Mouse (Mus musculus) hindlimb bud, embryonic 11.5 days (tissue): ENCODE measurements around the gene Dusp9.

Experiments
- DNase-seq: peaks from one replicate; pipeline ENCODE4 v3.0.0-alpha.2; 2012; ENCODE audit warnings: low read depth, low spot score; ENCODE audit errors: extremely low spot score

Gene Dusp9

DNA sequence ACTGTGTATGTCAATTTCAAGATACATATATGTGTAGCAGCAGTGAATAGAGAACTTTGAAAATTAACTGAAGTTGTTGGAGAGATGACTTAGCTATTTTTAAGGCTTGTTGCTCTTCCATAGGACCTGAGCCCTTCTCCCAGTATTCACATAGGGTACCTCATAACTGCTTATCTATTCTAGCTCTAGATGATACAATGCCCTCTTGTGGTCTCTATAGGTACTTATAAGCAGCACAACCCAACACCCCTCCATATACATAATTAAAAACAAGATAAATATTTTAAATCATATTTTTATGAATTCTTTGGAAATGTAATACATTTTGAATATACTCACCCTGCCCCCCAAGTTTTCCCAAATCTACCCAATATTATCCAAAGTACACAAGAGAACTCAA is 23.9 kb downstream of the Dusp9 start:
- DNase-seq: no peak

DNA sequence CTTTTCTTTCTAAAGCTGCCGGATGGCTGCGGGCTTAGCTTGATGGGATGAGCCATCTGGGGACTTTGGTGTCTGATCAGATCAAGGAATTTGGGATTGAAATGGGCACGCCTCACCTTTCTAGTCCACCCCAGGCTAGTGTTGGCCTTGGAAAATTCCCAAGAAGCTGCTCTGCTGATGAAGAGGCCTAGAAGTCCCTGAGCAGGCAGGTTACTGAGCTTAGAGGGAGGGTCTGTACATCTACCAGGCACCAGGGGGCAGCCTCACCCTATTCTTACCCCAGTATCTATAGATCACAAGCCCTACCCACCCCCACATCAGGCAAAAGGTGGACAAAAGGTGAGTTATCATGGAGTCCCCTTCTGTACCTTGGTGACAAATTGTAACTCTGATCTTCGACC is 32.8 kb downstream of the Dusp9 start:
- peak; percentile 33 for DNase-seq

DNA sequence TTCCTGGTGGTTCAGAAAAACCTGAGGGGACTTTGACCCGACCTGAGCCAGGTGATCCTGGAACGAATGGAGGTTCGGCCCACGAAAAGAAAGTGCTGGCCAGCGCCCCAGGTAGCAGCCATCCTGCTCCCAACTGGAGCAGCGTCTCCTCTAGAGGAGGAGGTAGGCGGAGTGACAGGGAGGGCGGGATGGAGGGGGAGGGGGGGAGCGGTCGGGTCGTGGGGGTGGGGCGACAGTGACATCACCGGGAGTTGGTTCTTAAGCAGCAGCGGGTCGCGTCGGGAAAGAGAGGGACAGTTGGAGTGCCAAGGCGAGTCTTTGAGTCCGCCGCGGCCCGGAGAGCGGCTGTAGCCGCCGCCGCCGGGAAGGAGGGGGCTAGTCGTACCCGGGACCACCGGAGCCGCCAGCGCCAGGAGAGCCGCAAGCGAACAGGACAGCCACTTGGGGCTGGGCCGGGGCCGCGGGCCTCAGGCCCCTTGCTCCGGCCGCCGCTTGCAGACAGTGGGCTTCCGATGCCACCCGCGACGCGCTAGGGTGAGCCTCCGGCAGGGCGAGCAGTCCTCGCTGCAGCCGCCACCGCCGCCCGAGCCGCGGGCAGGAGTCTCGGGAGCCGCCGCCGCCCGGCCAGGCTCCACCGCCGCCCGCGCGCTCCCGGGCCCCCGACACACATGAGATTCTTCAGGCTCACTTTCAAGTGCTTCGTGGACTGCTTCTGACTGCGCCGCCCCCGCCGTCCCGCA is 33.8 kb downstream of the Dusp9 start, which contains the start of gene Slc6a8:
Gene Slc6a8, plus strand, starts transcription at position 272 of the 740 bp plus-strand sequence.
- no peak for DNase-seq

DNA sequence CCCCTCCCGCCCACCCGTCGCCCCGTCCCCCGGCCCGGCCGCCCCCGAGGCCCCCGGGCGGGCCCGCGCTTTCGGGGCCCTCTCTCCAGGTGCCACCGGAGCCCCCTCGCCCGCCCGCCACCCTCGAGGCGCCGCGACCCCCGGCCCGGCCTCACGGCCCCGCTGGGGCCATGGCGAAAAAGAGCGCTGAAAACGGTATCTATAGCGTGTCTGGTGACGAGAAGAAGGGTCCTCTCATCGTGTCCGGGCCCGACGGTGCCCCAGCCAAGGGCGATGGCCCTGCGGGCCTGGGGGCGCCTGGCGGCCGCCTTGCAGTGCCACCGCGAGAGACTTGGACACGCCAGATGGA is 34.4 kb downstream of the Dusp9 start:
- no peak for DNase-seq

DNA sequence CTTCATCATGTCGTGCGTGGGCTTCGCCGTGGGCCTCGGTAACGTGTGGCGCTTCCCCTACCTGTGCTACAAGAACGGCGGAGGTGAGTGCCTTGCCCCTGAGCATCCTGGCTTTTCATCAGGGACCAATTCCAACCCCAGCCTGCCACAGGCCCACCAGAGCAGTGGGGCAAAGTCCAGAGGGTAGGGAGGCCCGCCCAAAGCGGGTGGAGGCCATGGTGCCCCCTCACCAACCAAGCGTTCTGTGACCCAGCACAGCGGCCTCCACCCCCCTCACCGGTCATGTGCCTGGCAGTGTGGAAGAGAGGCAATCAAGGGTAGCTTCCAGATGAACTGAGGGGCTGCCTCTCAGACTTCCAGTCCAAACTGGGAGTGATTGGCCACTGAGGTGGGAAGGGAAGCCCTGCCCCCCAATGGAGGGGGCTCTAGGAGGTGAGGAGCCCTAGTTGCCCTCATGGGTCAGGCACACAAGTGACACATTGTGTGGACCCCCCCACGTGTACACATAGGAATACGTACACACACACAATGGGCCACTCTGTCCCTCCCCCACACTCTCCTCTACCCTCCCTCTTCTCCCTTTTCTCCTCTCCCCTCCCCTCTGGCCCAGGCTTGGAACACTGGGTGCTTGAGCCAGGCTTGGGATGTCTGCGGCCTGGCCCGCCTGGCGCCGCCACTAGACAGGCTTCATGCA is 34.9 kb downstream of the Dusp9 start:
- no peak for DNase-seq

DNA sequence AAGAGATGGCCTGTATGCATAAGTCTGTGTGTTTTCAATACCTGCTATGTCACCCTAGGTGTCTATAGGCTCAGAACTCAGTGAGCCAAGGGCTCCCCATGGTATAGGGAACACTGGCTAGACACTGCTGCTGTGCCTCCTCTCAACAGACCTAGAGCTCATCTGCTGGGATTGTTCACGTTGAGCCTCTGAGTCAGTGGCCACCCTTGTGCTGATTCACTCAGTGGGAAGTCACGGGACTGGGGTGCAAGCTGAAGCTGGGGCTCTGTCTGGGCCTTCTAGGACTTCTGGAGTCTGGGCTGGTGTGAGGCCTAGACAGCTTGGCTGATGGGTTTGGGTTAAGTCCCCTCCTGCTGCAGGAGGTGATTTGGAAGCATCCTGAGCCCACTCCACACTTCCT is 36.0 kb downstream of the Dusp9 start:
- no peak for DNase-seq

DNA sequence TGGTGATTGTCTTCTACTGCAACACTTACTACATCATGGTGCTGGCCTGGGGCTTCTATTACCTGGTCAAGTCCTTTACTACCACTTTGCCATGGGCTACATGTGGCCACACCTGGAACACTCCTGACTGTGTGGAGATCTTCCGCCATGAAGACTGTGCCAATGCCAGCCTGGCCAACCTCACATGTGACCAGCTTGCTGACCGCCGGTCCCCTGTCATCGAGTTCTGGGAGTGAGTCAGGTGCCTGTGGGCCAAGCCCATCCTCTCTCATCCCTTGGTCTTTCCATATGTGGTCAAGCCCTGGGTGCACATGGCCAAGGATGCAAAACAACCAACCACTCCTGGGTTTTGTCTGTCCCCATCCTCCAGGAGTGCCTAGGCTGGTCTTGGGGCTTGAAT is 37.4 kb downstream of the Dusp9 start:
- DNase-seq: no peak

DNA sequence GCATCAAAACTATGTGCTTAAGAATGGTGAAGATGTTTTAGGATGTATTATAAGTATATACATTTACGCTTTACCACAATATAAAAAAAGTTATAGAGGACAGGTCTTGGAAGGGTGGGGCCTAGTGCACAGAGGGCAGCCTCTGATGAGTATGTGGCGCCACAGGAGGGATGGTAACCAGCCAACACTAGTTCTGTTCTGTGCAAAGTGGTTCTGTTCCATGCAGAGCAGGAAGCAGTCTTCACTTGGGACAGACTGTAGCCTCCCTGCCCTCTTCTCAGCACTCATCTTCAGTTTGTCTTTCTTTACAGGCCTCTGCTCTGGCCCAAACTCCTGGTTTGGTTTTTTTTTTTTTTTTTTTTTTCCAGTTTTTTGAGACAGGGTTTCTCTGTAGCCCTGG is 44.9 kb downstream of the Dusp9 start:
- DNase-seq: no peak

DNA sequence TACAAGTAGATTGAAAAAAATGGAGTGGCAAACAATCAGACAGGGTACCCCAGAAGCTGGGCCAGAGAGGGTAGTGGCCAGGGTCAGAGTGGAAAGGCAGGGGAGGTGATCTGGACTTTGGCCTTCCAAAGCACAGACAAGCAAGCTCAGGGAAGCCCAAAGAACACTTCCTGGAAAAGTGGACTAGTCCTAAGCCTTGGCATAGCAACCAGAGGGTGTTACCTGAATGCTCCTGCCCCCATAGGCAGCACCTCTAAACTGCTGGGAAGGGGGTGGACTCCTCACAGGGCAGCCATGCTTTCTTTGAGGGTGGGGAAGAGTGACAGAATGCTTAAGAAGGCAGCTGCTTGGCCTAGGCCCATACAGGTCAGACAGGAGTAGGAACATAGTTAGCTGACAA is 45.8 kb downstream of the Dusp9 start:
- DNase-seq: no peak

DNA sequence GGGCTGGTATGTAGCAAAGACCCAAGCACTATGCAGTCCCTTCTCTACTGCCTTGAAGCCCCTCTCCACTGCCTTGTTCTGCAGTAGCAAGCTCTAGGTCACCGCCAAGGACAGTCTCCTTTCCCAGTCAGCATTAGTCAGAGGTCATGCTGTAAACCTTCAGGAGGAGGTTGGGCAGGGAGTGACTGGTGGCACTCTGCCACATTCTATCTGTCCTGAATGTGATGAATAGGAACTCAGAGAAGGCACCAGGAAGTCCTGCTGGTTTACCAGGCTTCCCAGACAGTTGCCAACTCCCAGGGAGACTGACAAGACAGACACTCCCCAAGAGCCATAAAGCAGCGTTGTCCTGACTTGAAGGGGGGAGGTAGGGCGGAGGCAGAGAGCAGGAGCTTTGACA is 46.4 kb downstream of the Dusp9 start:
- DNase-seq: no peak

DNA sequence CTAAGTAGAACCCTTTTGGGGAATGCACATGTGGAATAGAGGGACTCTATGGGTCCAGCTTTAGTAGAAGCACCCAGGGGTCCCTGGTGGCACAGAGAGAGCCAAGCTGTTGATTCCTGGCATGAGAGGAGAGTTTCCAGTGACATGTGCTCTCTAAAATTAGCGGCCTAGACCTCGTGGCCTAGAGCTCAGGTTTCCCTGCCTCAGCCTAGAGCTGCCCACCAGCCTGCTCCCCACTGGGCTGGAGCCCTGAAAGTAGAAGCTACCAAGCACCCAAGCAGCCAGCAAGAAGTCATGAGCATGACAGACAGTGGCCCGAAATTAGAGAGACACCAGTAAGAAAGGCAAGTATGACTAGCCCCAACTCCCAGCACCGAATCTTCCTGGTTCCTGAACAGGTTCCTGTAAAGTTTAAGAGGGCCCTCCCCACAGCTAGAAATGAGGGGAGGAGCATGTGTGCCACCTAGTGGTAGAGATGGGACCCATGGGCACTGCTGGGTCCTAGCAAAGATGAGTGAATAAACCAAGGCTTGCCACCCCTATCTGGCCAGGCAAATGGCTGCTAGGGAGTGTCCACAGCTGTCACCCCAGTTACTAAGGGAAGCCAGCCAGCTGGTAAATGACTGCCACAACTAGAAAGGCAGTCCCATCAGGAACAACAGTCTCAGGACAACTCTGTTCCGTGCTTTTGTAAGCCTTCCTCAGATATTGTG is 51.9 kb downstream of the Dusp9 start:
- DNase-seq: no peak
